Mouse (Mus musculus): ENCODE results near the gene Clnk.
"Not testable (repeated sequence)": the region's sequence is repeated elsewhere in the genome, so short reads cannot be mapped to it uniquely, and the experiment has no call there.

Gene Clnk

DNA sequence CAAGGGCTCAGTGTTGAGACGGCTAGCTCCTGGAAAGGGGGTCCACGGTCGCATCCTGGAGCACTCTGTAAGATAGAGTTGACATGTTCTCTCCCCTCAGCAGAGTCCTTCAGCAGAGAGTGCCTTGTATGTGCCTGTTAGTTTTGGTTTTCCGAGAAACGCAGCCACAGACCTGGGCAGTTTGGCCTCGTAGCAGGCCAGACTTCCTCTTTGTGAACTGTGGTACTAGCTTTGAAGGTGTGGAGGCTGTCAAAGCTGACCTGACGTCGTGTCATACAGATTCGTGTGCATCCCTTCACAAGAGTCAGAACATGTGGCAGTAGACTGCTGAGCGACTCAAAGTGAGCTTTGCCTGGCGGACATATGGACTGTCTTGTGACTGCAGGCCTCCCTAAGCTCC lies at the start of gene Clnk:
Gene Clnk (minus strand): TSS at position 191 of the 400 bp plus-strand sequence.
- no peak for DNase-seq

GRCm38 (mm10) chr5:38905271-38905670 lies 28.7 kb upstream of the Clnk start:
- DNase-seq: no peak

DNA sequence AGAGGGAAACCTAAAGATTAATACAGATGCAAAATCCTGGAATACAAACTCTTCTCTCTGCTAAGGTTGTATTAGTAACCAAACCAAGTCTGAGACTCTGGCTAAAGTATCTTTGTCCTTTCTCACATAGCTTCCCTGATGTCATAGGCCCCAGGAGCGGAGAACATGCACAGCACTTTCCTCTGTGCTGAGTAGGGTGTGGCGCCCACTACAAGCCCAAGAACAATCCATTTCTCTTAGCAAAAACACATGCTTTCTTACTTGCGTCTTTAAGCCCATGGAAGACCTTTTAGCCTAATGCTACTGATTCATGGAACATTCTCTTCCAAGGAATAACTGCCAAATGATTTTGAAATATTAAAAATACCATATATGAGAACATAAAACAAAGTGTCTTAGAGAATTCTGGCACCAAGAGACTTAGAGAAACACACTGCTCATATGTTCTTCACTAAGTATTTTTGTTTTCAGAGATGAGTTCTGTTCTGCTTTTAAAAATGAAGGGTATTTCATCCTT lies 28.0 kb upstream of the Clnk start:
- DNase-seq: no peak

DNA sequence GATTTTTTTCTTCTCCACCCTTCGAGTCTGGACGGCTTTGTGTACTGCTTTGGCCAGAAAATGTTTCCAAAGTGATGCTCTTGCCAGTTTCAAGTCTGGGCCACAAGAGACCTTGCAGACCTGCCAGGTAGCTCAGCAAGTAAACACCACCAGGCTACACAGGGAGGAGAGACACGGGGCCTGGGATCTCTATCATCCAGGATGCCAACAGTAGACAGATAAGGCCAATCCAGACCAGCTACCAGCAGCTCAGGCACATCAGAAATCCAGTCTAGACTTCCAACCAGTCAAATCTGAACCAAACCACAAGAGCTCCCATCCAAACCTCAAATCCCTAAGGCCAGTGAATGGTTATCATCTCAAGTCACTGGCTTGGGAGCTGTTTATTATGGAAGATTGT lies 26.3 kb upstream of the Clnk start:
- DNase-seq: no peak

- no peak for DNase-seq
These were observed 22.4 kb upstream of the Clnk start for GRCm38 (mm10) chr5:38899051-38899450.

DNA sequence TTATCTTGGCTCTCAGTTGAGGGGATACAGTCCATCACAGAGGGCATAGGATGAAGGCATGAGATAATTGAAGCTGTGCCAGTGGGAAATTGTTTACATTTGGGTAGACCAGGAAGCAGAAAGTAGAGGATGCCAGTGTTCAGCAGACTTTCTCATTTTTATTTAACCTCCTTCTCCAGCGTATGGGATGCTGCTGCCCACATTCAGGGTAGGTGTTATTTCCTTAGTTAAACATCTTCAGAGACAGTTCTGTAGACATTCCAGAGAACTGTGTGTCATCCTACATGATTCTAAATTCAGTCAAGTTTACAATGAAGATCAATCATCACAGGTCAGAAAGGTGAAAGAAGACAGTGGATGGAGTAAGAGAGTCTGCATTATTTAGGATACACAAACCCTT lies 12.0 kb upstream of the Clnk start:
- no peak for DNase-seq

DNA sequence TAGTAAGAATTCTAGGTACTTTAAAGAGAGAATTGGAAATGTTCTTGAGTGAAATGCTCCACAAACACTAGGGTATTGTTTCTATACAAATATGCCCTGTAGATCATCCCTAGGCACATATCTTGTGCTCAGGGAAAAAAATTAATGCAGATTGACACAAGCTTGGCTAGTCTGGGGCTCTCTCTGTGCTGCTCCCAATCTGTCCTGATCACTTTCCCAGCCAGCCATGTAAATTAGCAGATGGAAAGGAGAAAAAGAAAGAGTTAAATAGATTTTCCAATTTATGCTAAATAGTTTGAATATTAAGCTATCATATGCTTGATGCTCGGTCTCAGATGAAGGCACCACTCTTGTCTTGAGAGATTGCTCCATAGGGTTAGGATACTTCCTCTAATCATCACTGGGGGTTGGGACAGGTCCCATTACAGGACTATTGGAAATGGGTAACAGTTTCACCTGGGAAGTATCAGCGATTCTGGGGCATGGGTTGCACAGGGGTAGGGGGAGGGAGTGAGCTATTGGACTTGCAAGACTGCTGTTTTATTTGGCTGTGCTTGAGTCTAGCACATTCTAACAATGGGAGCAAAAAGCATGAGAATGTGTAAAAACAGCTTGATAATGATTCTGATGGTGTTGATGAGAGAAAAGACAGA lies 10.1 kb upstream of the Clnk start:
- no peak for DNase-seq

GRCm38 (mm10) chr5:38882635-38883034 lies 6.0 kb upstream of the Clnk start:
- not testable (repeated sequence) for DNase-seq

DNA sequence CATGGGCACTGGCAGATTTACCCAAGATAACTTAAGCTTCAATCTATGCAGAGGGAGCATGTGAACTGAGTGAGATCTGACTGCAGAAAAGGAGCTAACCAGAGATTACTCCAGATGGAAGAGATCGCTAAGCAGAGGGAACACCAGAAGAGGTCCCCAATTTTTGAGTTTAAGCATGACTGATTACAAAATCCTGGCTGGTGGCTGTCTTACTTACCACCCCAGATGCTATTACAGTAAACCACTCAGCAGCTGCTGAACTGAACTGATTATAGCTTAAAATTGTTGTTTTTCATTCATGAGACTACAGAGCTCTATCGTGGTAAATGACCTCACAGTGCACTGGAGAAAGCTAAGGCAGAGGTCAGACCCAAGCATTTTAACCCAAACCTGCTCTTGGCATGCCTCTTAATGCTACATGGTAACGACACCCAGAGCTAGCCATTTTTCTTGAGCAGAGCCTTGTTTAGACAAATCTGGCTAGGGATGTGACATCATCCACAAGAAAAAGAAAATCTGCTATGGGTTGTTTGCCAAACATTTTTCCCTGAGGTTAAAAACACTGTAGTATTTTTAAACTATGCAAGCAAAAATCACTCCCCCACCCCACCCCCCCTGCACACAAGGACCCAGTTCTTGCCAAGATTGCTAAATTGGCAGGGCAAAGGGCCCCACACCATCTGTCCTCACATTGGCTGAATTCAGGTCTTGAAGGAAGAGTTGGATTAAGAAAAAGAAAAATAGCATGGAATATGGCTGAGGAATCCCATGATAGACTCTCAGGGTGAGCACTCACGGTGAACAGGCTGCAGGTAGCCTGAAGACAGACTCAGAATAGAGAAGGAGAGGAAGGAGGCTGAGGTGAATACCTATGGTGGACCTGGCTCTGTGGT lies 5.4 kb upstream of the Clnk start:
- DNase-seq: no peak

GRCm38 (mm10) chr5:38881416-38881727 lies 4.8 kb upstream of the Clnk start:
- no peak for DNase-seq

DNA sequence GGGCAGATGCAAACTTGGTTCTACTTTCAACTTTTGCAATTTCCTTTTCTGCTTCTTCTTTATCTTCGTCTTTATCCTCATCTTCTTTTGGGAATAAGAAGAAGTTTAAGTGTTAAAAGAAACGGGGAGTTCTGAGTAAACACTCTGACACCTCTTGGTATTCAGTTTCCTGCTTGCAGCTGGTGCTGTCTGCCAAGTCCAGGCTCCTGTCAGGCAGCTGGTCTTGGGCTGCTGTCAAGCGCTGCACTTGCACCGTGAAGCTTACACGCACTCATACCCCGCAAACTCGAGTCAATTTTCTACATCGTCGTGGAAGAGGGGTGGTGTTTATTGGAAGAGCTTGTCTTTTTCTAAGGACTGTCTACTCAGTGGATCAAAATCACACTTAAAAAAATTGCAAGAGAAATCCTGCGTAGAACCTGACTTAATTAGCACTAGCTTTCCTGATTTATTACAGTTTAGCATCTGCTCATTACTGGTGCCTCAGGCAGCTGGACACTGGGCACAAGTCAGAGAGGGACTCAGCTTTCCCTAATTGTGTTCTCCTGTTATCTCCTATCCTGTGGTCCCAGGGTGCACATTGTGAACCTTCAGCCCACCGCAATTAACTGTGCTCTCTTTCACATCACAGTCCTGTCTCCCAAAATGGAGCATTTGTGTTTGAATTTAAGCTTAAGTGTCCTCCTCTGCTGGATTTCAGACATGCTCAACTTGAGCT lies 3.5 kb upstream of the Clnk start:
- DNase-seq: no peak

DNA sequence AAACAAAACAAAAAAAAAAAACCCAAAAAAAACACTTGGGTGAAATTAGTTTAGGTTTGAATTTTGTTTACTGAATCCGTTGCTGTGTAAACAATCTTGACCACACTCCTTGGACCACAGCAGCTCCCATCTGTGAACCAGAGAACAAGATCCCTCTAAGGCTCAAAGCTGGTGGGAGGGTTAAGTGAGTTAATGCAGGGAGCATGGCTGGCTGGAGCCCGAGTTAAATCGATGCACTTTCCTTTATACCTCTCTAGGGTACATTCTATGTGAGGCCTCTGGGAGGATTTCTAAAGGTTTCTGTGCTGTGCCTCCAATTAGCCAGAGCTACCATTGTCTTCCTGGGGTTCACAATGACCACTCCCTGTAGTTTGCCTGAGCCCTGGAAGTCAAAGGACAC lies 1.2 kb downstream of the Clnk start:
- DNase-seq: no peak

- DNase-seq: no peak
These were observed 1.7 kb downstream of the Clnk start for GRCm38 (mm10) chr5:38874931-38875330.

DNA sequence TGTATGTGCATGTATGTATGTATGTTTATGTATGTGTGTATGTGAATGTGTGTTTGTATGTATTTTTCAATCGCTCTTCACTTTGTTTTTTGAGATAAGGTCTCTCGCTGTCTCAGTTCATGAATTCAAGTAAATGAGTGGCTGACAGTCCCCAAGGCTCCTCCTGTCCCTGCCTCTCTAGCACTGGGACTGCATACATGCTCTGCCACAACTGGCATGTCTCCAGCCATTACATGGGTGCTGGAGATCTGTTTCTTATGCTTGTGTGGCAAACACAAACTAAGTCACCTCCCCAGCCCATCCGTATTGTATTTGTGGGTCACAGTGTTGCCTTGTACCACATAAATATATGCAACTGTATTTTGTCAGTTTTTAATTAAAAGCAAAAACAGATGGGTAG lies 3.7 kb downstream of the Clnk start:
- DNase-seq: no peak

DNA sequence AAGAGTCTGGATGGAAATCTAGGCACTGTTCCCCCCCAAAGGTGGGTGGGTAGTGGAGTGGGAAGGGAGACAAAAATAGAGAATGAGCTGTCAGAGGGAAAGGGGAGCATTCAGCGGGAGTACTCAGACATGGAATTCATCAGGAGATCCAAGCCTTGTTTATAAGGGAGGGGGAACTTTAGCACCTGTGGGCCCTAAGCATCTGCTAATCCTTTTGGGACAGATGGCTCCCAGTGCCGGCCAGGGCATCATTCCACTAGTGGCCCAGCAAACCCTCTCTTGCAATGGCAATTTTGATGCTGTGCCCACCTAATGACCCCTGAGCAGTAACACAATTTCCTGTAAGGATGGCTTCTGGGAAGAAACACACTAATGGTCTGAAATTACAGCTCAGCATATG lies 5.0 kb downstream of the Clnk start:
- no peak for DNase-seq

DNA sequence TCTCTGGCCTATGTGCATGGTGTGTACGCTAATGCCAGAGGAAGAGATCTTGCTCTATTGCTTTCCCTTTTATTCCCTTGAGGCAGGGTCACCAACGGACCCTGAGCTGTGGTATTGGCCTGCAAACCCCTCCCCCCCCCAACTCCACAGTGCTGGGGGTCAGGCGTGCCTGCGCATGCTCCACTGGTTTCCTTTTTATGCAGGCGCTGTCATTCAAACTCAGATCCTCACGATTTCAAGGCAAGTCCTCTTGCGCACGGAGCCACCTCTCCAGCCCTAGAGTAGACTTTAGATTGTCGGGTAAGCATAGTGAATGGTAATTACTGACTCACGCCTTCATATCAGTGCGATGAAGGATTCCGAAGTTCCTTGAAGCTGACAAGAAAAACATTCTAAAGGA lies 6.1 kb downstream of the Clnk start:
- DNase-seq: no peak

- no peak for DNase-seq
These were observed 6.6 kb downstream of the Clnk start for GRCm38 (mm10) chr5:38869976-38870375.

- no peak for DNase-seq
These were observed 12.0 kb downstream of the Clnk start for GRCm38 (mm10) chr5:38864624-38865023.

GRCm38 (mm10) chr5:38863029-38863428 lies 13.6 kb downstream of the Clnk start:
- no peak for DNase-seq

- DNase-seq: no peak
These were observed 14.2 kb downstream of the Clnk start for GRCm38 (mm10) chr5:38862288-38862985.

DNA sequence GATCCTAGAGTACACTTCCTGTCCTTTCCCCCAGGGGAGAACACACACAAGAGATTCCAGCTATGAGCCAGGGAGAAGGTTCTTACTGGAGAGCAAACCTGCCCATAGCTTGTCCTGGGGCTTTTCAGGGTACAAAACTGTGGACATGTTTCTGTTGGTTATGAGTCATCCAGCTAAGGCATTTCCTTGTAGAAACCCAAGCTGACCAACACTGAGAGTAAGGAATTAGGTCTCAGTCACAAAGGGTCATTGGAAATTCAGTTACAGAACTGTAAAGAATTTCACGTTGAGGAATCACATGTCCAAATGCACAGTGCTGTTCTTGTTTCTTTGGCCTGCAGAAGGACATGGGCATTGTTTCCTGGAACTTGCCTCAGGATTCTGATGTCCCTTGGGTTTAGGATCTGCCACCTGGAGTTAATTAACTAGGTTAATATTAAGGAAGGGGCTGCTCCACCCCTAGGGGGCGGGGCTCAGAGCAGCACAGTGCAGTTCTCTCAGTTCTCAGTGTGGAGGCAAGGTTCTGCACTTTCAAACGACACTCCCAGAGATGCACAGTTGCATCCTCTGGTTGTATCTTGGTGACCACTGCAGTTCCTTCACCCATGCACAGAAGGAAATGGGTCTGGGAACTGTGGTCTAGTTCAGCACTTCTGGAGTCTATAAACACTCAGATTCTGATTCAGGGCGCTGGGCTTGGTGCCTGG lies 18.4 kb downstream of the Clnk start:
- DNase-seq: no peak

GRCm38 (mm10) chr5:38857591-38857990 lies 19.0 kb downstream of the Clnk start:
- DNase-seq: no peak

Data from thymus, postnatal 25 days (tissue).